Comparison of ENCODE assay signal across 12 mouse cellular contexts in genomic region chr11:115911134-115911561, GRCm38 (mm10). TPM values are rescaled to one million over a fixed set of nuclear protein-coding genes. Genes with fewer than 3 reads are reported as not detected.
DNase-seq lines count a peak whose midpoint lies in the region; ATAC-seq lines count a peak whose summit lies in the region.
"Had no signal": no experiment of that assay in that cellular context is flagged by ENCODE, and none has a peak within 500 bp of the region (broad histone marks: within the 10 kb centered on the region; RNA-seq: fewer than 3 reads in every experiment).

No protein-coding gene starts in this region.

- no peak overlapping the region for H3K4me2 ChIP-seq in kidney, embryonic 15.5 days
- peak overlapping the region; percentile 44 for H3K4me2 ChIP-seq in liver, embryonic 11.5 days
- no peak overlapping the region for H3K4me2 ChIP-seq in hindbrain, embryonic 11.5 days (replicated peaks; ENCODE audit: low read depth, low read length)
- H3K4me2 ChIP-seq: midbrain, embryonic 15.5 days had no signal

- H3K36me3 ChIP-seq in kidney, embryonic 15.5 days: peaks cover 24% of the 10 kb centered on the region
- peaks cover 13% of the 10 kb centered on the region for H3K36me3 ChIP-seq in liver, embryonic 11.5 days (ENCODE audit: control insufficient read depth, insufficient read depth, low read length)
- 0 out of 2 replicates have a peak, but pooled peaks cover 2% of the 10 kb centered on the region for H3K36me3 ChIP-seq in hindbrain, embryonic 11.5 days (ENCODE audit: control insufficient read depth, insufficient read depth, low read length)

- H3K9ac ChIP-seq in kidney, embryonic 15.5 days: no peak overlapping the region
- H3K9ac ChIP-seq in liver, embryonic 11.5 days (ENCODE audit: low read depth, low read length): peak overlapping the region; percentile 23
- no peak overlapping the region for H3K9ac ChIP-seq in hindbrain, embryonic 11.5 days (ENCODE audit: low read depth, low read length)
- H3K9ac ChIP-seq: forebrain, postnatal 0 days; midbrain, embryonic 15.5 days had no signal

- peak overlapping the region; percentile 89 for H3K27ac ChIP-seq in kidney, embryonic 15.5 days
- H3K27ac ChIP-seq in liver, embryonic 11.5 days (ENCODE audit: low read depth, low read length): peak overlapping the region; percentile 96
- H3K27ac ChIP-seq in hindbrain, embryonic 11.5 days (ENCODE audit: low read depth, low read length): no peak overlapping the region
- H3K27ac ChIP-seq: midbrain, embryonic 15.5 days had no signal

- 0 out of 2 replicates have a peak, but pooled peaks have one; percentile 34 for ATAC-seq in kidney, embryonic 15.5 days (replicated peaks; ENCODE audit: low FRiP score)
- peak; percentile 80 for ATAC-seq in common myeloid progenitor, adult 5-6 weeks (replicated peaks; ENCODE audit: low read depth, poor library complexity, severe bottlenecking)
- ATAC-seq in liver, embryonic 11.5 days (replicated peaks; ENCODE audit: low FRiP score): peak; percentile 88
- no peak for ATAC-seq in hindbrain, embryonic 11.5 days (ENCODE audit: low FRiP score)
- ATAC-seq: forebrain, postnatal 0 days; midbrain, embryonic 15.5 days had no signal

- no peaks in the 10 kb centered on the region for H3K9me3 ChIP-seq in kidney, embryonic 15.5 days (replicated peaks)
- H3K9me3 ChIP-seq in liver, embryonic 11.5 days (ENCODE audit: control insufficient read depth, low read length): no peaks in the 10 kb centered on the region
- no peaks in the 10 kb centered on the region for H3K9me3 ChIP-seq in hindbrain, embryonic 11.5 days (ENCODE audit: control insufficient read depth, low read length)
- H3K9me3 ChIP-seq: midbrain, embryonic 15.5 days had no signal

- no peaks in the 10 kb centered on the region for H3K27me3 ChIP-seq in kidney, embryonic 15.5 days
- no peaks in the 10 kb centered on the region for H3K27me3 ChIP-seq in liver, embryonic 11.5 days (replicated peaks; ENCODE audit: control insufficient read depth, insufficient read depth, low read length)
- no peaks in the 10 kb centered on the region for H3K27me3 ChIP-seq in hindbrain, embryonic 11.5 days (ENCODE audit: control insufficient read depth, insufficient read depth, low read length)
- H3K27me3 ChIP-seq: midbrain, embryonic 15.5 days had no signal

- no peak for DNase-seq in kidney, postnatal 10 days
- no peak for DNase-seq in liver, embryonic 11.5 days (ENCODE audit: low spot score)
- peak; percentile 67 to 79 for DNase-seq in spleen, postnatal 4 days (ENCODE audit: low spot score in 2 of 2)
- no peak for DNase-seq in hindbrain, embryonic 11.5 days (ENCODE audit: low spot score)
- DNase-seq in ovary, postnatal 36 days (ENCODE audit: low spot score): no peak
- DNase-seq in left cerebral cortex, adult 18-20 months (ENCODE audit: low spot score in 2 of 2): no peak
- DNase-seq: cerebellum, adult 2 months; forebrain, postnatal 0 days had no signal

- WGBS in kidney, embryonic 15.5 days: 80% methylated on average over 5 of the region's 5 CpGs
- 59% methylated on average over 5 of the region's 5 CpGs for WGBS in liver, embryonic 11.5 days
- 95% methylated on average over 5 of the region's 5 CpGs for WGBS in hindbrain, embryonic 11.5 days

- peaks cover 22% of the 10 kb centered on the region for H3K4me1 ChIP-seq in kidney, embryonic 15.5 days
- peaks cover 22% of the 10 kb centered on the region for H3K4me1 ChIP-seq in liver, embryonic 11.5 days (replicated peaks; ENCODE audit: control insufficient read depth, insufficient read depth, low read length)
- no peaks in the 10 kb centered on the region for H3K4me1 ChIP-seq in hindbrain, embryonic 11.5 days (replicated peaks; ENCODE audit: control insufficient read depth, insufficient read depth, low read length)
- H3K4me1 ChIP-seq: midbrain, embryonic 15.5 days had no signal

- no peak overlapping the region for H3K4me3 ChIP-seq in kidney, embryonic 15.5 days (replicated peaks)
- no peak overlapping the region for H3K4me3 ChIP-seq in liver, embryonic 11.5 days (ENCODE audit: low read depth, low read length)
- no peak overlapping the region for H3K4me3 ChIP-seq in hindbrain, embryonic 11.5 days (ENCODE audit: low read depth, low read length)
- H3K4me3 ChIP-seq: midbrain, embryonic 15.5 days had no signal

RNA-seq across cellular contexts. Expression of gene Smim6, which starts 0.7 kb away (rescaled TPM):
- polyA plus RNA-seq in kidney, embryonic 15.5 days (2015; fragmentation: Nextera tagmentation; extraction: Ambion mirVana): 9.1 and 9.9 TPM in 2 replicates
- 0.34 and 2.0 TPM in 2 replicates for total RNA-seq in common myeloid progenitor, adult 5-6 weeks (2017)
- polyA plus RNA-seq in liver, embryonic 11.5 days (2014; fragmentation: Nextera tagmentation; extraction: Ambion mirVana): 3.5 and 3.6 TPM in 2 replicates
- 0.40 and 0.65 TPM in 2 replicates for polyA plus RNA-seq in hindbrain, embryonic 11.5 days (2014; fragmentation: Nextera tagmentation; extraction: Ambion mirVana)
- not detected for total RNA-seq in left cerebral cortex, adult 18-20 months (2021)
- total RNA-seq: forebrain, postnatal 0 days; layer of hippocampus, postnatal 25 days had no signal
- polyA plus RNA-seq: cerebellum, adult 2 months had no signal

RNA-seq across cellular contexts. Expression of gene Smim5, which starts 11.4 kb away (rescaled TPM):
- 3.9 and 4.1 TPM in 2 replicates for polyA plus RNA-seq in kidney, embryonic 15.5 days (2015; fragmentation: Nextera tagmentation; extraction: Ambion mirVana)
- 31.2 and 35.4 TPM in 2 replicates for total RNA-seq in common myeloid progenitor, adult 5-6 weeks (2017)
- 39.5 and 45.9 TPM in 2 replicates for polyA plus RNA-seq in liver, embryonic 11.5 days (2014; fragmentation: Nextera tagmentation; extraction: Ambion mirVana)
- polyA plus RNA-seq in hindbrain, embryonic 11.5 days (2014; fragmentation: Nextera tagmentation; extraction: Ambion mirVana): 3.4 and 3.8 TPM in 2 replicates
- under 1 TPM in 1 of 2 experiments, not detected in 1; 0.54 TPM for total RNA-seq in left cerebral cortex, adult 18-20 months (2021)

RNA-seq across cellular contexts. Expression of gene Sap30bp, which starts 21.9 kb away (rescaled TPM):
- polyA plus RNA-seq in kidney, embryonic 15.5 days (2015; fragmentation: Nextera tagmentation; extraction: Ambion mirVana): 41.6 and 44.5 TPM in 2 replicates
- 164 and 170 TPM in 2 replicates for total RNA-seq in common myeloid progenitor, adult 5-6 weeks (2017)
- 36.5 and 39.9 TPM in 2 replicates for polyA plus RNA-seq in liver, embryonic 11.5 days (2014; fragmentation: Nextera tagmentation; extraction: Ambion mirVana)
- 55.8 and 57.1 TPM in 2 replicates for polyA plus RNA-seq in hindbrain, embryonic 11.5 days (2014; fragmentation: Nextera tagmentation; extraction: Ambion mirVana)
- total RNA-seq in left cerebral cortex, adult 18-20 months (2021): 10 to 100 TPM; 45.3 to 54.0 TPM

RNA-seq across cellular contexts. Expression of gene Recql5, which starts 22.1 kb away (rescaled TPM):
- polyA plus RNA-seq in kidney, embryonic 15.5 days (2015; fragmentation: Nextera tagmentation; extraction: Ambion mirVana): 21.3 and 24.3 TPM in 2 replicates
- total RNA-seq in common myeloid progenitor, adult 5-6 weeks (2017): 23.6 and 25.3 TPM in 2 replicates
- 19.8 and 22.9 TPM in 2 replicates for polyA plus RNA-seq in liver, embryonic 11.5 days (2014; fragmentation: Nextera tagmentation; extraction: Ambion mirVana)
- 16.0 and 19.9 TPM in 2 replicates for polyA plus RNA-seq in hindbrain, embryonic 11.5 days (2014; fragmentation: Nextera tagmentation; extraction: Ambion mirVana)
- total RNA-seq in left cerebral cortex, adult 18-20 months (2021): 10 to 100 TPM; 25.9 to 27.4 TPM

RNA-seq across cellular contexts. Expression of gene Myo15b, which starts 52.9 kb away (rescaled TPM):
- polyA plus RNA-seq in kidney, embryonic 15.5 days (2015; fragmentation: Nextera tagmentation; extraction: Ambion mirVana): 8.0 and 11.1 TPM in 2 replicates
- total RNA-seq in common myeloid progenitor, adult 5-6 weeks (2017): 3.3 and 3.7 TPM in 2 replicates
- polyA plus RNA-seq in liver, embryonic 11.5 days (2014; fragmentation: Nextera tagmentation; extraction: Ambion mirVana): 0.56 and 0.89 TPM in 2 replicates
- polyA plus RNA-seq in hindbrain, embryonic 11.5 days (2014; fragmentation: Nextera tagmentation; extraction: Ambion mirVana): 0.09 TPM in 1 of 2 replicates, not detected in the other
- under 1 TPM; 0.49 to 0.75 TPM for total RNA-seq in left cerebral cortex, adult 18-20 months (2021)
- total RNA-seq: forebrain, postnatal 0 days had no signal

Comparison
In these comparisons a context has a peak if more than half of its experiments do, and no peak if none do; other contexts are left out.
1. DNase-seq: peak in spleen, postnatal 4 days (2 of 2); none in kidney, postnatal 10 days (single experiment), liver, embryonic 11.5 days (single experiment), hindbrain, embryonic 11.5 days (single experiment), ovary, postnatal 36 days (single experiment) and left cerebral cortex, adult 18-20 months (0 of 2).